Mouse (Mus musculus): Measurements from ENCODE around the gene Nkd1. TPM values are rescaled to one million over a fixed set of nuclear protein-coding genes. Genes with fewer than 3 reads are reported as not detected.

Nkd1 gene
- polyA plus RNA-seq (2015; fragmentation: Nextera tagmentation; extraction: Ambion mirVana), result 42.1 and 49.1 TPM in 2 replicates

GRCm38 (mm10) chr8:88520985-88521527, at the start of gene Nkd1:
Gene Nkd1 (plus strand): TSS chr8:88521354.

GRCm38 (mm10) chr8:88635474-88636397, 114.6 kb downstream of the Nkd1 start, which contains the start of gene Snx20:
Gene Snx20 (minus strand): TSS chr8:88636128.

Other genes with a start within 250 kb of the Nkd1 start
- gene Adcy7, start 249.0 kb upstream of the Nkd1 start, polyA plus RNA-seq (2015; fragmentation: Nextera tagmentation; extraction: Ambion mirVana), result 10.1 and 12.8 TPM in 2 replicates
- 63.0 and 63.1 TPM in 2 replicates for gene Brd7, start 159.2 kb upstream of the Nkd1 start, polyA plus RNA-seq (2015; fragmentation: Nextera tagmentation; extraction: Ambion mirVana)
- gene Snx20, start 114.8 kb downstream of the Nkd1 start, polyA plus RNA-seq (2015; fragmentation: Nextera tagmentation; extraction: Ambion mirVana), result 2.2 and 2.6 TPM in 2 replicates
- gene Nod2, start 126.0 kb downstream of the Nkd1 start, polyA plus RNA-seq (2015; fragmentation: Nextera tagmentation; extraction: Ambion mirVana), result 0.14 and 0.28 TPM in 2 replicates
- gene Cyld, start 175.7 kb downstream of the Nkd1 start, polyA plus RNA-seq (2015; fragmentation: Nextera tagmentation; extraction: Ambion mirVana), result 11.1 and 11.9 TPM in 2 replicates